Mouse (Mus musculus): Measurements from ENCODE around the gene Rasl12. TPM values are rescaled to one million over a fixed set of nuclear protein-coding genes. Genes with fewer than 3 reads are reported as not detected.

Rasl12 gene
- polyA plus RNA-seq, 1 experiment: 7.8 TPM

- WGBS: 39% methylated on average over 15 of the region's 15 CpGs
- Histone ChIP-seq H3K27ac (ENCODE audit: control insufficient read depth, insufficient read depth, low read length) (no peak overlapping the region), H3K27me3 (ENCODE audit: control insufficient read depth, insufficient read depth, low read length) (no peaks in the 10 kb centered on the region), H3K36me3 (ENCODE audit: control insufficient read depth, insufficient read depth, low read length) (no peaks in the 10 kb centered on the region), H3K4me1 (replicated peaks; ENCODE audit: control insufficient read depth, insufficient read depth, low read length) (peaks cover 3% of the 10 kb centered on the region; the same call in 1 of the 2 replicates), H3K4me3 (ENCODE audit: control insufficient read depth, insufficient read depth, low read length) (no peak overlapping the region)
- no peak for TF ChIP-seq CTCF (IDR thresholded peaks at IDR 0.05; ENCODE audit: borderline replicate concordance, control insufficient read depth, extremely low read depth, insufficient read depth, low read length, poor library complexity)
- no peak for TF ChIP-seq POLR2A (IDR thresholded peaks at IDR 0.05; ENCODE audit: control insufficient read depth, extremely low read depth, insufficient read depth, low read length, poor library complexity)
- DNase-seq: no peak
Measured at GRCm38 (mm10) chr9:65404331-65405183, 6.3 kb downstream of the Rasl12 start.

- H3K27me3 ChIP-seq (ENCODE audit: control insufficient read depth, insufficient read depth, low read length): no peaks in the 10 kb centered on the region
- H3K27ac ChIP-seq (ENCODE audit: control insufficient read depth, insufficient read depth, low read length): no peak overlapping the region
- peaks cover 3% of the 10 kb centered on the region; the same call in 1 of the 2 replicates for H3K4me1 ChIP-seq (replicated peaks; ENCODE audit: control insufficient read depth, insufficient read depth, low read length)
- DNase-seq: no peak
- H3K4me3 ChIP-seq (ENCODE audit: control insufficient read depth, insufficient read depth, low read length): no peak overlapping the region
- H3K36me3 ChIP-seq (ENCODE audit: control insufficient read depth, insufficient read depth, low read length): no peaks in the 10 kb centered on the region
- WGBS: 83% methylated on average over 2 of the region's 2 CpGs
- no peak for TF ChIP-seq CTCF (IDR thresholded peaks at IDR 0.05; ENCODE audit: borderline replicate concordance, control insufficient read depth, extremely low read depth, insufficient read depth, low read length, poor library complexity)
- no peak for TF ChIP-seq POLR2A (IDR thresholded peaks at IDR 0.05; ENCODE audit: control insufficient read depth, extremely low read depth, insufficient read depth, low read length, poor library complexity)
Measured at GRCm38 (mm10) chr9:65405184-65405449, 6.8 kb downstream of the Rasl12 start.

DNA sequence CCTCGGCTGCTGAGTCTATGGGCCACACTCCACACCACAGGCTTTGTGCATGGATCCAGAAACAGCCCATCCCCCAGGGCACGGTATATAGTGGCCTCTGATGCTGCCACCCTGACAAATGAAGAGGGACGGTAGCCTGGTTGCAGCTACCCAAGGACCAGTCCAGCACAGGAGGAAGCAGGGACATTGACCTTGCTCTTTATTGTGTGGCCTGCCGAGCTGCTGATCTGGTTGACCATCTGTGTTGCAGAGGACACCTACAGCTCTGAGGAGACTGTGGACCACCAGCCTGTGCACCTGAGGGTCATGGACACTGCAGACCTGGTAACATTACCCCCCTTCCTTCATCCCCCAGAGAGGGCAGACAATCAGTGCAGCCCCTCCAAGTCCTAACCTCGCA lies 9.0 kb downstream of the Rasl12 start:
- WGBS: 93% methylated on average over 5 of the region's 5 CpGs
- Histone ChIP-seq H3K27ac (ENCODE audit: control insufficient read depth, insufficient read depth, low read length) (no peak overlapping the region), H3K27me3 (ENCODE audit: control insufficient read depth, insufficient read depth, low read length) (no peaks in the 10 kb centered on the region), H3K4me3 (ENCODE audit: control insufficient read depth, insufficient read depth, low read length) (no peak overlapping the region), H3K4me1 (replicated peaks; ENCODE audit: control insufficient read depth, insufficient read depth, low read length) (peaks cover 3% of the 10 kb centered on the region; the same call in 1 of the 2 replicates), H3K36me3 (ENCODE audit: control insufficient read depth, insufficient read depth, low read length) (no peaks in the 10 kb centered on the region)
- no peak for TF ChIP-seq CTCF (IDR thresholded peaks at IDR 0.05; ENCODE audit: borderline replicate concordance, control insufficient read depth, extremely low read depth, insufficient read depth, low read length, poor library complexity)
- TF ChIP-seq POLR2A (IDR thresholded peaks at IDR 0.05; ENCODE audit: control insufficient read depth, extremely low read depth, insufficient read depth, low read length, poor library complexity): no peak
- DNase-seq: no peak

GRCm38 (mm10) chr9:65407861-65408260 lies 9.6 kb downstream of the Rasl12 start:
- DNase-seq: no peak
- H3K4me3 ChIP-seq (ENCODE audit: control insufficient read depth, insufficient read depth, low read length): no peak overlapping the region
- no peak for TF ChIP-seq CTCF (IDR thresholded peaks at IDR 0.05; ENCODE audit: borderline replicate concordance, control insufficient read depth, extremely low read depth, insufficient read depth, low read length, poor library complexity)
- no peak for TF ChIP-seq POLR2A (IDR thresholded peaks at IDR 0.05; ENCODE audit: control insufficient read depth, extremely low read depth, insufficient read depth, low read length, poor library complexity)
- 92% methylated on average over 3 of the region's 3 CpGs for WGBS
- H3K4me1 ChIP-seq (replicated peaks; ENCODE audit: control insufficient read depth, insufficient read depth, low read length): peaks cover 3% of the 10 kb centered on the region; the same call in 1 of the 2 replicates
- no peaks in the 10 kb centered on the region for H3K36me3 ChIP-seq (ENCODE audit: control insufficient read depth, insufficient read depth, low read length)
- H3K27me3 ChIP-seq (ENCODE audit: control insufficient read depth, insufficient read depth, low read length): no peaks in the 10 kb centered on the region
- no peak overlapping the region for H3K27ac ChIP-seq (ENCODE audit: control insufficient read depth, insufficient read depth, low read length)

DNA sequence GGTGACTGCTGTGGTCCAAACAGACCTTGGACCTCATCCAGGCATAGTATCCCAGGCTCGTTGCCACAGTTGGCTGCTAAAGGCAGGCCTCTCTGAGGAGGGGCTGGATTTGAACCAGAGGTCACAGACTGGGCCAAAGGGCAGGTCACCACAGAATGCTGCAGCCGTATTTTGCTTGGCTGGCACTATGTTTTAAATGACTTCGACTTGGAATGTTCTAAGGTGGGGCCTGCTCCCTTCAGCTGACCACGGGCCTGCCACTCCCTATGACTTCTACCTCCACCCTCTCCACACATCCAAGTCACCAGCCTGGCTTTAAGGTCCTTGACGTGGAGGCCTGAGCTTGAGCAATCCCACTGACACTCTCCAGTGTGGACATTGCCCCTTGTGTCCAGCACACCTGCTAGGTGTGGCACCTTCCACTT lies 10.6 kb downstream of the Rasl12 start:
- Histone ChIP-seq H3K36me3 (ENCODE audit: control insufficient read depth, insufficient read depth, low read length) (no peaks in the 10 kb centered on the region), H3K27me3 (ENCODE audit: control insufficient read depth, insufficient read depth, low read length) (no peaks in the 10 kb centered on the region), H3K27ac (ENCODE audit: control insufficient read depth, insufficient read depth, low read length) (no peak overlapping the region), H3K4me1 (replicated peaks; ENCODE audit: control insufficient read depth, insufficient read depth, low read length) (peaks cover 3% of the 10 kb centered on the region; the same call in 1 of the 2 replicates), H3K4me3 (ENCODE audit: control insufficient read depth, insufficient read depth, low read length) (no peak overlapping the region)
- DNase-seq: no peak
- TF ChIP-seq CTCF (IDR thresholded peaks at IDR 0.05; ENCODE audit: borderline replicate concordance, control insufficient read depth, extremely low read depth, insufficient read depth, low read length, poor library complexity) (no peak), POLR2A (IDR thresholded peaks at IDR 0.05; ENCODE audit: control insufficient read depth, extremely low read depth, insufficient read depth, low read length, poor library complexity) (no peak)
- WGBS: 86% methylated on average over 5 of the region's 5 CpGs

- no peaks in the 10 kb centered on the region for H3K27me3 ChIP-seq (ENCODE audit: control insufficient read depth, insufficient read depth, low read length)
- TF ChIP-seq POLR2A (IDR thresholded peaks at IDR 0.05; ENCODE audit: control insufficient read depth, extremely low read depth, insufficient read depth, low read length, poor library complexity) (no peak), CTCF (IDR thresholded peaks at IDR 0.05; ENCODE audit: borderline replicate concordance, control insufficient read depth, extremely low read depth, insufficient read depth, low read length, poor library complexity) (no peak)
- no peak overlapping the region for H3K27ac ChIP-seq (ENCODE audit: control insufficient read depth, insufficient read depth, low read length)
- WGBS: 96% methylated on average over 8 of the region's 8 CpGs
- H3K4me3 ChIP-seq (ENCODE audit: control insufficient read depth, insufficient read depth, low read length): no peak overlapping the region
- H3K36me3 ChIP-seq (ENCODE audit: control insufficient read depth, insufficient read depth, low read length): no peaks in the 10 kb centered on the region
- no peaks in the 10 kb centered on the region for H3K4me1 ChIP-seq (replicated peaks; ENCODE audit: control insufficient read depth, insufficient read depth, low read length)
- no peak for DNase-seq
Measured at GRCm38 (mm10) chr9:65410378-65410777, 12.1 kb downstream of the Rasl12 start.
